Mouse (Mus musculus) cerebellum, adult 2 months (tissue): ENCODE measurements at regions not wholly inside any gene's neighbourhood (a gene's known extent, or its start where the extent isn't known, plus 50 kb on each side); places are given as distances from the start of the nearest gene placed in this dataset.

Experiments used
- CTCF ChIP-seq: fragments of 200-500 bp; IDR thresholded peaks from 2 replicates; pipeline ENCODE4 v1.5.1; 2011; ENCODE audit warnings: low read depth, mild to moderate bottlenecking, control low read depth, low read length, moderate library complexity, borderline replicate concordance; ENCODE audit not compliant: insufficient read depth
- POLR2A ChIP-seq: fragments of 200-500 bp; IDR thresholded peaks from 2 replicates; pipeline ENCODE4 v1.6.1; 2011; ENCODE audit warnings: low read length, control low read depth, borderline replicate concordance; ENCODE audit not compliant: insufficient read depth

DNA sequence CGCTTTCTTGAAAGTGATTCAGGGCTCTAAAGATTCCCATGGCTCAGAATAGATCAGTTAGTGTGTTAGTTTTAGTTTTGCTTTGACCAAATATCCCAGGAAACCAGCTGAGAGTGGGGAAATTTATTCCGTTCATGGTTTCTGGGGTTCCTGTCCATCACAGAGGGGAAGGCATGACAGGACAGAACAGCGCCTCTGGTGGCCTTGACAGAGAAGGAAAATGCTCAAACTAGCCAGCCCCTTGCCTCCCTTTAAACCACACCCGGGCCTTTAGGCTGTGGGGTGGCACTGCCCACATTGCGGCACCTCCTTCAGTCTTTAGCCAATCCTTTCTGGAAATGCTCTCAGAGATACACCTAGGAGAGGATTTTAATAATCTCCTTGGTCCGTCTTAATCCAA lies 76.1 kb upstream of the 1600014C23Rik start:
- TF ChIP-seq CTCF (no peak), POLR2A (no peak)
